Mouse (Mus musculus) kidney, embryonic 15.5 days (tissue): ENCODE data around the gene Tmem150a. TPM values are rescaled to one million over a fixed set of nuclear protein-coding genes. Genes with fewer than 3 reads are reported as not detected.

Experiments used
- ATAC-seq: fragments of 200-750 bp; cut with Nextera tagmentation; replicated peaks from 2 replicates; pipeline ENCODE4 v1.8.0; 2017; ENCODE audit warnings: moderate TSS enrichment; ENCODE audit not compliant: low FRiP score
- H3K27ac ChIP-seq: fragments of 300-500 bp; sonication (generic); 2 replicates; pipeline ENCODE4 v1.5.1; 2015; ENCODE audit warnings: mild to moderate bottlenecking, inconsistent platforms
- H3K27me3 ChIP-seq: fragments of 300-500 bp; sonication (generic); 2 replicates; pipeline ENCODE4 v1.6.1; 2015; ENCODE audit warnings: inconsistent platforms
- H3K36me3 ChIP-seq: fragments of 300-500 bp; sonication (generic); 2 replicates; pipeline ENCODE4 v1.6.1; 2015; ENCODE audit warnings: inconsistent platforms
- H3K4me1 ChIP-seq: fragments of 300-500 bp; sonication (generic); 2 replicates; pipeline ENCODE4 v1.6.1; 2015; ENCODE audit warnings: inconsistent platforms
- H3K4me2 ChIP-seq: fragments of 300-500 bp; sonication (generic); 2 replicates; pipeline ENCODE4 v1.6.1; 2015; ENCODE audit warnings: moderate library complexity, mild to moderate bottlenecking, inconsistent platforms
- H3K4me3 ChIP-seq: fragments of 300-500 bp; sonication (generic); replicated peaks from 2 replicates; pipeline ENCODE4 v1.5.1; 2015; ENCODE audit warnings: mild to moderate bottlenecking, inconsistent platforms
- H3K9ac ChIP-seq: fragments of 300-500 bp; sonication (generic); 2 replicates; pipeline ENCODE4 v1.6.1; 2015; ENCODE audit warnings: mild to moderate bottlenecking, inconsistent platforms
- H3K9me3 ChIP-seq: fragments of 300-500 bp; sonication (generic); replicated peaks from 2 replicates; pipeline ENCODE4 v1.6.1; 2016; ENCODE audit warnings: inconsistent platforms
- WGBS: fragments of 180-500 bp; shearing (Covaris S2); methylation state at CpG from one replicate; pipeline ENCODE4 v1.1.7; 2015; ENCODE audit warnings: mixed read lengths; 5-methylcytosine and 5-hydroxymethylcytosine counted together
- polyA plus RNA-seq: library from polyadenylated mRNA; unstranded; fragments of >200 nt; fragmentation: Nextera tagmentation; extraction: Ambion mirVana; gene quantifications from 2 replicates; pipeline ENCODE4 v1.2.1, GENCODE M21; 2015

Gene Tmem150a
- polyA plus RNA-seq, 1 experiment from 2014 or later, result 26.7 TPM

- H3K4me1 ChIP-seq, result peaks cover 43% of the 10 kb centered on the region
- peak within 1 kb of the TSS; percentile 67 for H3K9ac ChIP-seq
- no peaks in the 10 kb centered on the region for H3K27me3 ChIP-seq
- H3K4me3 ChIP-seq, result peak within 1 kb of the TSS; percentile 51
- H3K9me3 ChIP-seq, result no peaks in the 10 kb centered on the region
- H3K4me2 ChIP-seq, result peak within 1 kb of the TSS; percentile 65
- peak; percentile 82 for ATAC-seq
- peak within 1 kb of the TSS; percentile 96 for H3K27ac ChIP-seq
- peaks cover 23% of the 10 kb centered on the region for H3K36me3 ChIP-seq
- under 1% methylated on average over 33 of the region's 33 CpGs for WGBS
These were observed 34.9 kb downstream of the Tmem150a start, which contains the start of gene Vamp8 for GRCm38 (mm10) chr6:72389941-72390771. Gene Vamp8 (minus strand): TSS chr6:72390703.

DNA sequence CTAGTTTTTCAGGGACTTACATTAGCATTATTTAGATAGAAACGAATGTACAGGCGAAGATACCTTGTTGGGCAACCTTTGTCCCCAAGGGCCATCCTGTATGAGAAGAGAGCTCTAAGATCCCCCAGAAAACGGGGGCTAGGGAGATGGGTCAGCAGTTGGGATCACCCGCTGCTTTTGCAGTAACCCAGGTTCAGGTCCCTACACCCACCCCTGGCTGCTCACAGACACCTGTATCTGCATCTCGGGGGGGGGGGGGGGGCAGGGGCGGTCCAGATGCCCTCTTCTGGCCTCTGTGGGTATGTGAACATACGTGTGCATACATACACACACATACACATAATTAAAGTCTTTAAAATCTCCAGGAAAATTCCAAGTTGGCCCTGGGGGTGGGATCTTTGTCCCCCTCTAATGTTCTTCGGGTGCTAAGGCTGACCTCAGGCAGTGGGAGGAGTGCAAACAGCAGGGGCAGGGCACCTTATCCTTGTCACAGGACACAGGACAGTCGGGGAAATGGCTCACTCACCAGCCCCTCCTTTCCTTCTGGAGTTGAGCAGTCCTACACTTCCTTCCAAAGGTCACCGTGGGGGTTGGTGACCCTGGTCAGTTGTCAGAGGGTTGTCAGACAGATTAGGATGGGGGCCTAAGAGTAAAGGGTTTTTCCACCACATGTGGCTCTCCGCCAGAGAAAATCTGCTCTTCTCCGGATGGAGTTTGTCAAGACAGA is 35.7 kb downstream of the Tmem150a start:
- ATAC-seq, result peak; percentile 87
- Histone ChIP-seq H3K27me3 (no peaks in the 10 kb centered on the region), H3K4me2 (peak overlapping the region; percentile 65), H3K27ac (peak overlapping the region; percentile 96), H3K4me3 (peak overlapping the region; percentile 51), H3K9me3 (no peaks in the 10 kb centered on the region), H3K36me3 (peaks cover 15% of the 10 kb centered on the region), H3K4me1 (peaks cover 43% of the 10 kb centered on the region), H3K9ac (peak overlapping the region; percentile 67)
- 8% methylated on average over 12 of the region's 12 CpGs for WGBS

GRCm38 (mm10) chr6:72392341-72392740 is 37.1 kb downstream of the Tmem150a start:
- Histone ChIP-seq H3K36me3 (peaks cover 6% of the 10 kb centered on the region; the same call in 1 of the 2 replicates), H3K27ac (peak overlapping the region; percentile 96)
- no peak for ATAC-seq

DNA sequence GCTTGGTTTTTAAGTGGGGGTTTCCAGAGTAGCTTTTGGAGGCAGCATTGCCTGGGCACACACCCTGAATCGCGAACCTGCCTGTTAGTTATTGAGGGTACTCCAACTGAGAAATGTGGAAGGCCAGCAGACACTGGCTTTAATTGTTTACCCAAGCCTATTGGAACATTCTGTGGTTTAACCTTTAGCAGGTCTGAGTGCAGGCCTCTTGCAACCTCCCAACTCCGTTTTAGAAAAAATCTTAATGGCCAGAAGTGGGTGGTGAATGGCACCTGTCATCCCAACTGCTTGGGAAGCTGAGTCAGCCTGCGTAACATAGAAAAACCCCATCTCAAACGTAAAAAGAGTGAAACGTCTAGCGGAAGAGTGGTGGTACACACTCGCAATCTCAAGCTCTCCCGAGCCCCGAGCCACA is 41.6 kb downstream of the Tmem150a start:
- Histone ChIP-seq H3K27me3 (no peaks in the 10 kb centered on the region), H3K4me1 (peaks cover 5% of the 10 kb centered on the region; the same call in 1 of the 2 replicates), H3K9ac (no peak overlapping the region), H3K36me3 (no peaks in the 10 kb centered on the region), H3K4me3 (no peak overlapping the region), H3K27ac (no peak overlapping the region), H3K9me3 (no peaks in the 10 kb centered on the region), H3K4me2 (no peak overlapping the region)
- no peak for ATAC-seq
- 79% methylated on average over 10 of the region's 10 CpGs for WGBS

More at GRCm38 (mm10) chr6:72392341-72392740, 37.1 kb downstream of the Tmem150a start:
- Histone ChIP-seq H3K4me1 (peaks cover 43% of the 10 kb centered on the region), H3K4me3 (no peak overlapping the region), H3K9me3 (no peaks in the 10 kb centered on the region), H3K4me2 (no peak overlapping the region), H3K9ac (no peak overlapping the region), H3K27me3 (no peaks in the 10 kb centered on the region)
- WGBS, result 94% methylated on average over 5 of the region's 5 CpGs

DNA sequence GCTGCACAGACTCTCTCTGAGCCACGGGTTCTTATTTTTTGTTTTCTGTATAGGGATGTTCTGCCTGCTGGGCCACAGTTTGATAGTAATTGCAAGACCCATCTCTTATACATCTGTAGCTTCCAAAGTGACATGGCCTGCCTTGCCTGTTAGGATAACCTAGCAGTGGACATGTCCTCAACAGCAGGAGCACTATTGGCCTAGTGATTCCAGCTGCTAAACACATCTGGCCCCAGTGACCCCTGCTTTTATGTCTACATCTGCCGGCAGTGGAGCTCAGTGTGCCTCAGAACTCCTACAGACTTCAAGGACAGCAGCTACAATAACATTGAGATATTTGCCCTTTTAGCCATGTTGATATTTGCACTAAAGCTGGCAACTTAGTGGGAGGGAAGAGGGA is 44.7 kb downstream of the Tmem150a start:
- WGBS, result 35% methylated on average over 2 of the region's 2 CpGs
- ATAC-seq, result no peak
- no peaks in the 10 kb centered on the region for H3K27me3 ChIP-seq
- no peaks in the 10 kb centered on the region for H3K9me3 ChIP-seq
- no peaks in the 10 kb centered on the region for H3K36me3 ChIP-seq
- no peak overlapping the region for H3K9ac ChIP-seq
- H3K4me1 ChIP-seq, result 0 out of 2 replicates have a peak, but pooled peaks cover 2% of the 10 kb centered on the region
- H3K4me3 ChIP-seq, result no peak overlapping the region
- no peak overlapping the region for H3K4me2 ChIP-seq
- no peak overlapping the region for H3K27ac ChIP-seq

DNA sequence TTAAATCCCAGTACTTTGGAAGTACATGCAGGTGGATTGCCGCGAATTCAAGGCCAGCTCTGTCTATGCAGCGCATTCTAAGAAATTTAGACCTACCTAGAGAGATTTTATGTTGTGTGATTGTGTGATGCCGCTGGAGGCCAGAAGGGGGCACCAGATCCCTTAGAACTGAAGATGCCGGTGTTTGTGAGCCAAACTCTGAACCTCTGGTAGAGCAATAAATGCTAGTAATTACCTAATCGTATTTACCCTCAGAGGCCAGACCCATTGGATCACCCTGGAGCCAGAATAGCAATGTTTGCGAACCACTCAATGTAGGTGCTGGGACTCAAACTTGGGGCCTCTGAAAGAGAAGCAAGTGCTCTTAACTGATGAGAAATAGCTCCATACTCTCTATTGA is 46.6 kb downstream of the Tmem150a start:
- Histone ChIP-seq H3K36me3 (no peaks in the 10 kb centered on the region), H3K4me3 (no peak overlapping the region), H3K4me2 (no peak overlapping the region), H3K27ac (no peak overlapping the region), H3K9me3 (no peaks in the 10 kb centered on the region), H3K4me1 (0 out of 2 replicates have a peak, but pooled peaks cover 2% of the 10 kb centered on the region), H3K27me3 (no peaks in the 10 kb centered on the region), H3K9ac (no peak overlapping the region)
- no peak for ATAC-seq
- WGBS, result 21% methylated on average over 7 of the region's 7 CpGs

DNA sequence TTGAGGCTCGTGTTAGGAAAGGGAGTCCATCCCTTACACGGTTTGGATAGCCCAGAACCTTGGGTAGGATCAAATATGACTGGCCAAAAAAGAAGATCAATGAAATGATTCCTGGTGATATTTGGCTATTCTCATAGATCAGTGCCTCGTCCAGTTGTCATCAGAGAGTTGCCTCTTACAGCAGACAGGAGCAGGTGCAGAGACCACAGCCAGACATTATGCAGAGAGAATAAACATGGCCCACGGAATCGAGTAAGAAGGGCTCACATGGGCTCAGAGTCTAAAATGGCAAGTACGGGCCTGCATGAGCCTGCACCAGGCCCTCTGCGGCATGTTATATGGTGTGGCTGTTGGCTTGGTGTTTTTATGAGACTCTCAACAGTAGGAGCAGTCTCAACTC is 50.1 kb downstream of the Tmem150a start:
- ATAC-seq, result no peak
- H3K4me2 ChIP-seq, result no peak overlapping the region
- H3K36me3 ChIP-seq, result no peaks in the 10 kb centered on the region
- H3K4me3 ChIP-seq, result no peak overlapping the region
- WGBS, result 81% methylated on average over 7 of the region's 7 CpGs
- no peaks in the 10 kb centered on the region for H3K9me3 ChIP-seq
- H3K9ac ChIP-seq, result no peak overlapping the region
- no peaks in the 10 kb centered on the region for H3K27me3 ChIP-seq
- H3K4me1 ChIP-seq, result no peaks in the 10 kb centered on the region
- H3K27ac ChIP-seq, result no peak overlapping the region

GRCm38 (mm10) chr6:72407119-72407518 is 51.9 kb downstream of the Tmem150a start:
- H3K9me3 ChIP-seq, result no peaks in the 10 kb centered on the region
- 2% methylated on average over 5 of the region's 5 CpGs for WGBS

More at GRCm38 (mm10) chr6:72407119-72407518, 51.9 kb downstream of the Tmem150a start:
- Histone ChIP-seq H3K36me3 (no peaks in the 10 kb centered on the region), H3K4me1 (no peaks in the 10 kb centered on the region), H3K9ac (no peak overlapping the region), H3K4me2 (no peak overlapping the region), H3K4me3 (no peak overlapping the region), H3K27ac (no peak overlapping the region), H3K27me3 (no peaks in the 10 kb centered on the region)
- ATAC-seq, result peak; percentile 86

Other genes with a start within 250 kb of the Tmem150a start
- 18.5 and 18.9 TPM in 2 replicates for gene Atoh8, start 119.9 kb upstream of the Tmem150a start, polyA plus RNA-seq
- gene Sftpb, start 50.8 kb upstream of the Tmem150a start, polyA plus RNA-seq, result not detected in 2 replicates
- gene Usp39, start 10.3 kb upstream of the Tmem150a start, polyA plus RNA-seq, result 46.3 and 50.3 TPM in 2 replicates
- gene 0610030E20Rik, start 8.1 kb upstream of the Tmem150a start, polyA plus RNA-seq, result 27.6 and 29.8 TPM in 2 replicates
- gene Rnf181, start 11.5 kb downstream of the Tmem150a start, polyA plus RNA-seq, result 116 and 130 TPM in 2 replicates
- gene Vamp5, start 25.0 kb downstream of the Tmem150a start, polyA plus RNA-seq, result 35.0 and 40.7 TPM in 2 replicates
- 146 and 150 TPM in 2 replicates for gene Vamp8, start 35.3 kb downstream of the Tmem150a start, polyA plus RNA-seq
- 32.5 and 36.0 TPM in 2 replicates for gene Ggcx, start 58.9 kb downstream of the Tmem150a start, polyA plus RNA-seq
- 418 and 431 TPM in 2 replicates for gene Mat2a, start 84.1 kb downstream of the Tmem150a start, polyA plus RNA-seq
- gene Sh2d6, start 166.3 kb downstream of the Tmem150a start, polyA plus RNA-seq, result 0.13 and 0.14 TPM in 2 replicates
- 68.4 and 70.7 TPM in 2 replicates for gene Capg, start 188.9 kb downstream of the Tmem150a start, polyA plus RNA-seq
- 14.6 and 16.8 TPM in 2 replicates for gene Elmod3, start 243.0 kb downstream of the Tmem150a start, polyA plus RNA-seq
- 22.1 and 24.6 TPM in 2 replicates for gene Retsat, start 243.0 kb downstream of the Tmem150a start, polyA plus RNA-seq